Mouse (Mus musculus) neural tube, embryonic 11.5 days (tissue): ENCODE results near the gene Atxn7l3. TPM values are rescaled to one million over a fixed set of nuclear protein-coding genes. Genes with fewer than 3 reads are reported as not detected.
A peak's percentile ranks its signal among the peaks of the same experiment; 100 is the strongest.
"Not testable (repeated sequence)": the region's sequence is repeated elsewhere in the genome, so short reads cannot be mapped to it uniquely, and the experiment has no call there.

Experiments used
- ATAC-seq: fragments of 200-750 bp; cut with Nextera tagmentation; 2 replicates; pipeline ENCODE4 v1.8.0; 2017; ENCODE audit warnings: moderate number of reproducible peaks, mild to moderate bottlenecking, moderate TSS enrichment, moderate library complexity; ENCODE audit not compliant: insufficient read depth, low FRiP score, low TSS enrichment
- DNase-seq: peaks from one replicate; pipeline ENCODE4 v3.0.0-alpha.2; 2015; ENCODE audit warnings: low spot score
- H3K27ac ChIP-seq: fragments of 300-500 bp; sonication (generic); 2 replicates; pipeline ENCODE4 v1.5.1; 2014; ENCODE audit warnings: low read depth, mild to moderate bottlenecking, low read length
- H3K27me3 ChIP-seq: fragments of 300-500 bp; sonication (generic); 2 replicates; pipeline ENCODE4 v1.6.1; 2014; ENCODE audit warnings: mild to moderate bottlenecking, low read length, mixed read lengths; ENCODE audit not compliant: control insufficient read depth, insufficient read depth
- H3K36me3 ChIP-seq: fragments of 300-500 bp; sonication (generic); 2 replicates; pipeline ENCODE4 v1.6.1; 2014; ENCODE audit warnings: mild to moderate bottlenecking, low read length, moderate library complexity, mixed read lengths; ENCODE audit not compliant: control insufficient read depth, insufficient read depth
- H3K4me1 ChIP-seq: fragments of 300-500 bp; sonication (generic); 2 replicates; pipeline ENCODE4 v1.6.1; 2014; ENCODE audit warnings: low read length, mixed read lengths; ENCODE audit not compliant: control insufficient read depth, insufficient read depth
- H3K4me2 ChIP-seq: fragments of 300-500 bp; sonication (generic); 2 replicates; pipeline ENCODE4 v1.6.1; 2014; ENCODE audit warnings: low read depth, mild to moderate bottlenecking, moderate library complexity
- H3K4me3 ChIP-seq: fragments of 300-500 bp; sonication (generic); 2 replicates; pipeline ENCODE4 v1.5.1; 2014; ENCODE audit warnings: low read depth, low read length
- H3K9ac ChIP-seq: fragments of 300-500 bp; sonication (generic); 2 replicates; pipeline ENCODE4 v1.6.1; 2014; ENCODE audit warnings: mild to moderate bottlenecking, low read length
- H3K9me3 ChIP-seq: fragments of 300-500 bp; sonication (generic); 2 replicates; pipeline ENCODE4 v1.6.1; 2016; ENCODE audit warnings: low read length; ENCODE audit not compliant: control insufficient read depth
- WGBS: fragments of 180-500 bp; shearing (Covaris S2); extraction: QIAGEN DNeasy Blood & Tissue Kit; methylation state at CpG from one replicate; pipeline ENCODE4 v1.1.7; 2014; 5-methylcytosine and 5-hydroxymethylcytosine counted together
- polyA plus RNA-seq: library from polyadenylated mRNA; unstranded; fragments of >200 nt; fragmentation: Nextera tagmentation; extraction: Ambion mirVana; gene quantifications from 2 replicates; pipeline ENCODE4 v1.2.1, GENCODE M21; 2014

Atxn7l3 gene
- polyA plus RNA-seq, 1 experiment from 2014 or later, result 20.0 TPM

- H3K4me2 ChIP-seq, result peak overlapping the region; percentile 71
- H3K27ac ChIP-seq, result 0 out of 2 replicates have a peak overlapping the region, but pooled peaks have one; percentile 44
- peak overlapping the region; percentile 67 for H3K9ac ChIP-seq
- peak; percentile 73 for ATAC-seq
- H3K27me3 ChIP-seq, result no peaks in the 10 kb centered on the region
- no peak for DNase-seq
- WGBS, result 4% methylated on average over 31 of the region's 31 CpGs
- H3K36me3 ChIP-seq, result peaks cover 4% of the 10 kb centered on the region
- no peaks in the 10 kb centered on the region for H3K9me3 ChIP-seq
- H3K4me1 ChIP-seq, result peaks cover 10% of the 10 kb centered on the region
- peak overlapping the region; percentile 83 for H3K4me3 ChIP-seq
These were observed 11.2 kb downstream of the Atxn7l3 start for GRCm38 (mm10) chr11:102285095-102285834.

DNA sequence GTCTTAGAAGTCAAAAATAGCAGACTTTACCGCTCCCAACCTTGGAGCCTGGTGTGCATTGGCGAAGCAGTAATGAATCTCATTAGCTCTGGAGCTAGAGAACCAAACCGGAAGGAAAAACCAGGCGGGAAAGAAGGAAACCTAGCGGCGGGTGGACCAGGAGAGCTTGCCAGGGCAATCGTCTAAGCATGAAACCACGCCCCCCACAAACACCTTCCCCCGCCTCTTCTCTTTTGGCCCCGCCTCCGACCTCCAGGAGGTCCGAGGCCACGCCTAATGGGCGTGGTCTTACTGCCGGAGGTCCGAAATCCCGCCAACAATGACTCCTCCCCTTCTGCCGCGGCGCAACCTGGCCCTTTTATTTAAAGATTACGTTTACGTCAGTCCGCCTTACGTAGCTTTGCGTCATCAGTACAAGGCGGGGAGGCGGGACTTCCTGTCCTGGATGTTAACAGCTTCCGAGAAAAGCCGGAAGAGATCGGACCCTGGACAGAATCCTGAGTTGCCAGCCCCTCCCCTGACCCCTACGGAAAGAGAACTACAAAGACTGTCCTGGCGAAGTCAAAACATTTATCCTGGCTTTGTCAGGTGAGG lies 11.8 kb downstream of the Atxn7l3 start, which contains the start of gene Tmub2:
Tmub2 (plus strand) TSS at position 431 of the 594 bp plus-strand sequence.
- Histone ChIP-seq H3K27ac (0 out of 2 replicates have a peak within 1 kb of the TSS, but pooled peaks have one; percentile 44), H3K9ac (peak within 1 kb of the TSS; percentile 67), H3K27me3 (no peaks in the 10 kb centered on the region), H3K4me1 (peaks cover 10% of the 10 kb centered on the region), H3K9me3 (no peaks in the 10 kb centered on the region), H3K36me3 (peaks cover 4% of the 10 kb centered on the region; the same call in 1 of the 2 replicates), H3K4me3 (peak within 1 kb of the TSS; percentile 83), H3K4me2 (peak within 1 kb of the TSS; percentile 71)
- ATAC-seq, result peak; percentile 86
- peak; percentile 98 for DNase-seq
- under 1% methylated on average over 32 of the region's 32 CpGs for WGBS

DNA sequence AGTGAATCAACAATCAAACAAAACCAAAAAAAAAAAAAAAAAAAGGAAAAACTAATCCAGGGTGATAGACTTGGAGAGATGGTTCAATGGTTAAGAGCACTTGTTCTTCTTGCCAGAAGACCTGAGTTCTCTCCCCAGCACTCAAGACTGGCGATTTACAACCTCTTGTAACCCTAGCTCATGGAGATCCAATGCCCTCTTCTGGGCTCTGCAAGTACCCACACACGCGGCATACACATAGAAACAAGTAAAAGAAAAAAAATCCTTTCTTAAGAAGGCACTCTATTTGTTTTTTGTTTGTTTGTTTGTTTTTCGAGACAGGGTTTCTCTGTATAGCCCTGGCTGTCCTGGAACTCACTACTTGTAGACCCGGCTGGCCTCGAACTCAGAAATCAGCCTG lies 12.5 kb downstream of the Atxn7l3 start:
- Histone ChIP-seq H3K9ac (no peak overlapping the region), H3K9me3 (no peaks in the 10 kb centered on the region), H3K36me3 (peaks cover 4% of the 10 kb centered on the region; the same call in 1 of the 2 replicates), H3K4me1 (peaks cover 10% of the 10 kb centered on the region), H3K27me3 (no peaks in the 10 kb centered on the region), H3K4me3 (no peak overlapping the region), H3K27ac (no peak overlapping the region), H3K4me2 (peak overlapping the region; percentile 34)
- no peak for DNase-seq
- WGBS, result 87% methylated on average over 6 of the region's 6 CpGs
- ATAC-seq, result no peak

- DNase-seq, H3K27me3 ChIP-seq, ATAC-seq: not testable (repeated sequence)
These were observed 16.2 kb downstream of the Atxn7l3 start for GRCm38 (mm10) chr11:102280267-102280666.

GRCm38 (mm10) chr11:102279595-102279994 lies 16.8 kb downstream of the Atxn7l3 start:
- H3K36me3 ChIP-seq, result no peaks in the 10 kb centered on the region
- no peak overlapping the region for H3K9ac ChIP-seq
- H3K4me1 ChIP-seq, result peaks cover 7% of the 10 kb centered on the region
- H3K27ac ChIP-seq, result no peak overlapping the region
- H3K27me3 ChIP-seq, result peaks cover 3% of the 10 kb centered on the region; the same call in 1 of the 2 replicates
- no peak overlapping the region for H3K4me3 ChIP-seq
- 95% methylated on average over 3 of the region's 3 CpGs for WGBS
- DNase-seq (no peak), ATAC-seq (no peak)
- no peaks in the 10 kb centered on the region for H3K9me3 ChIP-seq
- no peak overlapping the region for H3K4me2 ChIP-seq

More at GRCm38 (mm10) chr11:102280267-102280666, 16.2 kb downstream of the Atxn7l3 start:
- not testable (repeated sequence) for H3K4me2 ChIP-seq, H3K4me1 ChIP-seq, H3K27ac ChIP-seq, H3K9ac ChIP-seq, H3K36me3 ChIP-seq, H3K9me3 ChIP-seq, H3K4me3 ChIP-seq
- WGBS, result 71% methylated on average over 6 of the region's 6 CpGs

DNA sequence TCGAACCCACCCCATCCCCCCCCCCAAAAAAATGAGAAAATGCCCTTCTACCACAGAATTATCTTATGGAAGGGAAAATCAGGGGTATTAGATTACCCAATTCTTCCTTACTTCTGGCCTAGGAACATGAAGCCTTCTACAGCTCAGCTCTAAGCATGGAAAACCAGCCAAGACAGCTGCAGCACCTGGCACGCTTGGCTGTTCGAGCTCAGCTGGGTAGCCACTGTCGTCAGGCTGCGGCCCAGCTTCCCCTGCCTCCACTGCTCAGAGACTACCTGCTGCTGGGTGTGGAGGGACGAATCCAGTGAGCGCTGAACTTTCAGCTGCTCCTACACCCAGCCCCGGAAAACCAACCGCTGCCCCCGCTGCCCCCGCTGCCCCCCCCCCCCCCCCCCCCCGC lies 18.7 kb downstream of the Atxn7l3 start:
- Histone ChIP-seq H3K9me3 (no peaks in the 10 kb centered on the region), H3K4me3 (no peak overlapping the region), H3K9ac (no peak overlapping the region), H3K4me1 (peaks cover 7% of the 10 kb centered on the region), H3K36me3 (no peaks in the 10 kb centered on the region), H3K27ac (no peak overlapping the region), H3K4me2 (no peak overlapping the region), H3K27me3 (peaks cover 3% of the 10 kb centered on the region; the same call in 1 of the 2 replicates)
- 68% methylated on average over 7 of the region's 12 CpGs for WGBS
- DNase-seq (no peak), ATAC-seq (no peak)

DNA sequence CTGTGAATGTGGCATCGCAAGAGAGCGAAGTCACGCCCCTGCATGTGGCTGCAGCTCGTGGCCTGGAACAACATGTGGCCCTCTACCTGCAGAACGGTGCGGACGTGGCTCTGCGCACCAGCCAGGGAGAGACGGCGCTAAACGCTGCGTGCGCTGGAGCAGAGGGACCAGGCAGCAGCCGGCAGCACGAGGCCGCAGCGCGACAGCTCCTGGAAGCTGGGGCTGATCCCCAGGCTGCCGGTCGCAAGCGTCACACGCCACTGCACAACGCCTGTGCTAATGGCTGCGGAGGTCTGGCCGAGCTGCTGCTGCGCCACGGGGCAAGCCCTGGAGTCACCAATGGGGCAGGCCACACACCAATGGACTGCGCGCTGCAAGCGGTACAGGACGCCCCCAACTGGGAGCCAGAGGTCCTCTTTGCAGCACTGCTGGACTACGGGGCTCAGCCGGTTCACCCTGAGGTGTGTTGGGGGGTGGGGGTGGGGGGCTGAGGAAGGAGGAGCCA lies 20.0 kb downstream of the Atxn7l3 start:
- Histone ChIP-seq H3K4me3 (peak overlapping the region; percentile 35), H3K36me3 (no peaks in the 10 kb centered on the region), H3K27me3 (peaks cover 3% of the 10 kb centered on the region; the same call in 1 of the 2 replicates), H3K9me3 (no peaks in the 10 kb centered on the region), H3K9ac (peak overlapping the region; percentile 49), H3K27ac (no peak overlapping the region), H3K4me2 (peak overlapping the region; percentile 74), H3K4me1 (peaks cover 7% of the 10 kb centered on the region)
- DNase-seq, result peak; percentile 68
- WGBS, result under 1% methylated on average over 33 of the region's 33 CpGs
- ATAC-seq, result peak; percentile 35

DNA sequence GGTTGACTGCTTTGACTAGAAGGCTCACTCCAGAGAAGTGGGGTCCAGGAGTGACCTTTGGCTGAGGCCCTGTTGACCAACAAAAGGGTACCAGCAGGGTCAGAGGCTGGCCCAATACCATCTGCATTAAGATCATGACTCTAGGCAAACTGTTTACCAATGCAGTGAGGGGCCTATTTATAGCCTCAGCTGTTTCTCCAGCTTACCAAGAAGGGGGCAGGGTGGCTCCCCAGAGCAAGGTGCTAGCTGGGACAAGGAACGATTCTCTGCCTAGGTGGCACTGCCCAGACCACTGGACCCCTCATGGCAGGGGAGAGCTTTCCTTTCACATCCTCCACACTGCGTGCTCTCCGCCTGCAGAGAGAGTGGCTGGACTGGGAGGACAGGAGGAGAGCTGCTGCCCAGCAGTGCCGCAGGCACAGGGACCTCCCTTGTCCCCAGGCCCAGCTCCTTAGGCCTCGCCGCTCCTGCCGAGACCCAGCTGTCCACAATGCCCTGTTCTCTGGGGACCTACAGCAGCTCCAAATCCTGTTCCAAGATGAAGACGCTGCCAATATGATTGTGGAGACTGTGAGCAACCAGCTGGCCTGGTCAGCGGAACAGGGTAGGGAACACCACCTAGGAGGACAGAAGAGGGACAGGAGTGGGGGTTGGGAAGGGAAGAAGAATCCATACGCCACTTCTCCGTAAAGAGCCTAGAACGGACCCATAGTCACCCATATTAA lies 27.7 kb downstream of the Atxn7l3 start, which contains the start of gene Asb16:
Asb16 (plus strand) TSS at position 224 of the 725 bp plus-strand sequence.
- Histone ChIP-seq H3K36me3 (no peaks in the 10 kb centered on the region), H3K27ac (no peak within 1 kb of the TSS), H3K27me3 (no peaks in the 10 kb centered on the region), H3K9me3 (no peaks in the 10 kb centered on the region), H3K4me3 (no peak within 1 kb of the TSS), H3K9ac (no peak within 1 kb of the TSS), H3K4me2 (no peak within 1 kb of the TSS), H3K4me1 (peaks cover 4% of the 10 kb centered on the region)
- no peak for ATAC-seq
- WGBS, result 83% methylated on average over 12 of the region's 12 CpGs
- DNase-seq, result no peak
